Comparison of ENCODE assay signal across 1 mouse cellular context in the genomic region with DNA sequence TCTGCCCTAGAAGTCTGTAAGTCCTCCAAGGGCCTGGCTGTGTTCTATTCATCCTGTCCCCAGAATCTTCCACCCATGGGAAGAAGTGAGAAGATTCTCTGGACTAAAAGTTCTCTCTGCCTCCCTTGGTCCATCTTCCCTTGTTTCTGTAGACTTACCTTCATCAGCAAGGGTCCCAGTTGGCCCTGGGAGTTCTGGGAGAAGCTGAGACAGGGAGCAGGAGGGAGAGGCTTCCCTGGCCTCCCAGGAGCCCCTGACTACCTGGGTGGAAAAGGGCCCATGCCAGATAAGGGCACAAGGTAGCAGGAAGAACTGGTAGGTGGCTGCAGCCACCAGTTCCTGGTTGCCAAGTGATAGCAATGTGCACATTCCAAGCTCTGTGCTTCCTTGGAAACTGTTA.
TF ChIP-seq lines count a peak whose summit lies in the region.

TSS of gene Psmf1 (minus strand) at position 342 of the 400 bp plus-strand sequence.

TF ChIP-seq in CH12.LX, 34 proteins besides CTCF, POLR2A, EP300 and RAD21 (continued from another document):
- TF ChIP-seq UBTF (IDR thresholded peaks at IDR 0.05; ENCODE audit: low read depth, low read length) (no peak), MAX (IDR thresholded peaks at IDR 0.05; ENCODE audit: low read length) (no peak), MAFK (IDR thresholded peaks at IDR 0.05; ENCODE audit: insufficient replicate concordance, low read length) (no peak), ETS1 (conservative IDR thresholded peaks at IDR 0.05; ENCODE audit: low read depth, low read length) (no peak), NELFE (IDR thresholded peaks at IDR 0.05; ENCODE audit: low read depth, low read length) (no peak), JUN (IDR thresholded peaks at IDR 0.05; ENCODE audit: insufficient read depth, low read depth, low read length) (no peak), SIN3A (IDR thresholded peaks at IDR 0.05; ENCODE audit: low read length) (no peak), ZC3H11A (IDR thresholded peaks at IDR 0.05; ENCODE audit: low read depth, low read length) (no peak), BHLHE40 (IDR thresholded peaks at IDR 0.05; ENCODE audit: low read depth, low read length) (no peak), MEF2A (IDR thresholded peaks at IDR 0.05; ENCODE audit: borderline replicate concordance, low read depth, low read length) (no peak), CHD2 (IDR thresholded peaks at IDR 0.05; ENCODE audit: low read length) (no peak)
TF ChIP-seq in CH12.LX: peak in this region for 0.
